Mouse (Mus musculus) heart, embryonic 11.5 days (tissue): ENCODE data around the gene Polq. TPM values are rescaled to one million over a fixed set of nuclear protein-coding genes. Genes with fewer than 3 reads are reported as not detected.

Source experiments
- polyA plus RNA-seq: library from polyadenylated mRNA; unstranded; fragments of >200 nt; fragmentation: Nextera tagmentation; extraction: Ambion mirVana; gene quantifications from 2 replicates; pipeline ENCODE4 v1.2.1, GENCODE M21; 2014

The Polq gene
- polyA plus RNA-seq, 1 experiment from 2014 or later, result 10.5 TPM

Other genes with a start within 250 kb of the Polq start
- 1.0 and 1.1 TPM in 2 replicates for gene Slc15a2, start 226.8 kb upstream of the Polq start, polyA plus RNA-seq
- 38.5 and 40.1 TPM in 2 replicates for gene Iqcb1, start 183.4 kb upstream of the Polq start, polyA plus RNA-seq
- 0.37 and 0.80 TPM in 2 replicates for gene Eaf2, start 136.8 kb upstream of the Polq start, polyA plus RNA-seq
- 54.8 and 70.1 TPM in 2 replicates for gene Golgb1, start 136.6 kb upstream of the Polq start, polyA plus RNA-seq
- gene Hcls1, start 76.8 kb upstream of the Polq start, polyA plus RNA-seq, result 1.0 and 1.5 TPM in 2 replicates
- gene Fbxo40, start 21.3 kb upstream of the Polq start, polyA plus RNA-seq, result 6.8 and 7.9 TPM in 2 replicates